Mouse (Mus musculus) lung, postnatal 14 days (tissue): ENCODE data around the gene Gtf3c2.

ENCODE experiments used
- DNase-seq: peaks from one replicate; pipeline ENCODE4 v3.0.0; 2021

The Gtf3c2 gene

GRCm38 (mm10) chr5:31138241-31138967, 41.5 kb downstream of the Gtf3c2 start, which contains the start of gene Ucn:
TSS of gene Ucn (minus strand) at chr5:31138829.
- no peak for DNase-seq

GRCm38 (mm10) chr5:31137658-31138057, 42.3 kb downstream of the Gtf3c2 start:
- DNase-seq = no peak

GRCm38 (mm10) chr5:31136730-31137424, 43.1 kb downstream of the Gtf3c2 start:
- no peak for DNase-seq

- DNase-seq = no peak
Measured at GRCm38 (mm10) chr5:31126050-31126449, 53.9 kb downstream of the Gtf3c2 start.

GRCm38 (mm10) chr5:31123481-31123880, 56.5 kb downstream of the Gtf3c2 start:
- DNase-seq = no peak

- no peak for DNase-seq
Measured at GRCm38 (mm10) chr5:31121111-31121510, 58.8 kb downstream of the Gtf3c2 start.

- no peak for DNase-seq
Measured at GRCm38 (mm10) chr5:31116912-31117311, 63.0 kb downstream of the Gtf3c2 start.

- DNase-seq = no peak
Measured at GRCm38 (mm10) chr5:31116354-31116753, 63.6 kb downstream of the Gtf3c2 start, which contains the start of gene Trim54. TSS of gene Trim54 (plus strand) at chr5:31116712.

GRCm38 (mm10) chr5:31110781-31111180, 69.2 kb downstream of the Gtf3c2 start:
- no peak for DNase-seq

- no peak for DNase-seq
Measured at GRCm38 (mm10) chr5:31108000-31108490, 71.9 kb downstream of the Gtf3c2 start, which contains the start of gene Slc30a3. TSS of gene Slc30a3 (minus strand) at chr5:31108237.
